Mouse (Mus musculus): ENCODE measurements around the gene Ropn1l. TPM values are rescaled to one million over a fixed set of nuclear protein-coding genes. Genes with fewer than 3 reads are reported as not detected.

The Ropn1l gene
- polyA plus RNA-seq, 1 experiment from 2014 or later: 3.2 TPM

GRCm38 (mm10) chr15:31454861-31455295, 1.3 kb upstream of the Ropn1l start:
- H3K4me2 ChIP-seq (ENCODE audit: low read length): no peak overlapping the region
- DNase-seq (ENCODE audit: low spot score) (no peak), ATAC-seq (no peak)
- no peak overlapping the region for H3K4me3 ChIP-seq (ENCODE audit: low read depth, low read length)
- H3K9me3 ChIP-seq (replicated peaks; ENCODE audit: control insufficient read depth, low read length): no peaks in the 10 kb centered on the region
- no peak overlapping the region for H3K27ac ChIP-seq (ENCODE audit: low read depth, low read length)
- H3K36me3 ChIP-seq (ENCODE audit: control insufficient read depth, insufficient read depth, low read length): peaks cover 37% of the 10 kb centered on the region
- 70% methylated on average over 7 of the region's 7 CpGs for WGBS
- H3K4me1 ChIP-seq (ENCODE audit: control insufficient read depth, insufficient read depth, low read length): peaks cover 2% of the 10 kb centered on the region; the same call in 1 of the 2 replicates
- H3K27me3 ChIP-seq (replicated peaks; ENCODE audit: control insufficient read depth, insufficient read depth, low read length): no peaks in the 10 kb centered on the region
- no peak overlapping the region for H3K9ac ChIP-seq (ENCODE audit: low read length)

DNA sequence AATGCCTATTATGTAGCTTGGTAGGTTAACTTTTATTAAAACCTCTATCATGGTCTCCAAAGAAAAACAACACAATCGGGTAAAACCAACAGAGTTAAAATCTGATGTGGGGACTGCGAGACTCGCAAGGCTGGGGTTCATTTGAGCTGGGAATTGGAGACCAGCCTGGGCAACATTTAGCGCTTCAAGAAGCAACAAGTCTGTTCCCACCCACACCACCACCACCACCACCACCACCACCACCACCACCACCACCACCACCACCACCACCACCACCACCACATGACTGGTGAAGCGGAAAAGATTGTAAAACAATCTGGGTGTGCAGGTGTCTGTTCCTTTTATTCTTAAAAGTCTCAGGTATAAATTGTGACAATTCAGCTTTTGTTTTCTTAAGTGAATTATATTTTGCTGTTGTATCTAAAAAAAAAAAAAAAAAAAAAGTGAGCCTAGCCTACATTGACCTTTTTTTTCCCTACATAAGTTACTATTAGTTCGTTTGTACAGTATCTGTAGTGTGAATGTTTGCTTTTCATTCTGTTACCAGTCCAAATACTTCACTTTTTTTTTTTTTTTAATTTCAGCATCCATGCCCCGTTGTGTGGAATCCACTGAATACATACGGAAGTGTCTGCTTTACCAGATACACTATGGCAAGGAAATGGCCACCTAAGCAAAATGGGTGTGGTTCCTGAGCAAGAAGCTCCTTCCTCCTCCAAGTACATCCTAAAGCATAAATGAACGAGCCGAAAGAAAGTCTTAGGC, 741 bp upstream of the Ropn1l start:
- Histone ChIP-seq H3K9me3 (replicated peaks; ENCODE audit: control insufficient read depth, low read length) (no peaks in the 10 kb centered on the region), H3K4me3 (ENCODE audit: low read depth, low read length) (peak overlapping the region; percentile 56), H3K36me3 (ENCODE audit: control insufficient read depth, insufficient read depth, low read length) (peaks cover 31% of the 10 kb centered on the region), H3K9ac (ENCODE audit: low read length) (peak overlapping the region; percentile 71; the same call in 1 of the 2 replicates), H3K27ac (ENCODE audit: low read depth, low read length) (no peak overlapping the region), H3K4me1 (ENCODE audit: control insufficient read depth, insufficient read depth, low read length) (peaks cover 2% of the 10 kb centered on the region; the same call in 1 of the 2 replicates), H3K27me3 (replicated peaks; ENCODE audit: control insufficient read depth, insufficient read depth, low read length) (no peaks in the 10 kb centered on the region), H3K4me2 (ENCODE audit: low read length) (peak overlapping the region; percentile 83)
- ATAC-seq (no peak), DNase-seq (ENCODE audit: low spot score) (no peak)
- 49% methylated on average over 10 of the region's 10 CpGs for WGBS

- Histone ChIP-seq H3K9me3 (replicated peaks; ENCODE audit: control insufficient read depth, low read length) (no peaks in the 10 kb centered on the region), H3K9ac (ENCODE audit: low read length) (peak overlapping the region; percentile 71), H3K27me3 (replicated peaks; ENCODE audit: control insufficient read depth, insufficient read depth, low read length) (no peaks in the 10 kb centered on the region), H3K4me2 (ENCODE audit: low read length) (peak overlapping the region; percentile 83), H3K4me1 (ENCODE audit: control insufficient read depth, insufficient read depth, low read length) (peaks cover 2% of the 10 kb centered on the region; the same call in 1 of the 2 replicates), H3K27ac (ENCODE audit: low read depth, low read length) (no peak overlapping the region), H3K36me3 (ENCODE audit: control insufficient read depth, insufficient read depth, low read length) (peaks cover 14% of the 10 kb centered on the region; the same call in 1 of the 2 replicates), H3K4me3 (ENCODE audit: low read depth, low read length) (peak overlapping the region; percentile 56)
- WGBS: 53% methylated on average over 18 of the region's 18 CpGs
- ATAC-seq: no peak
- no peak for DNase-seq (ENCODE audit: low spot score)
These were observed 1.0 kb downstream of the Ropn1l start for GRCm38 (mm10) chr15:31452336-31453097.

- H3K27me3 ChIP-seq (replicated peaks; ENCODE audit: control insufficient read depth, insufficient read depth, low read length): no peaks in the 10 kb centered on the region
- no peaks in the 10 kb centered on the region for H3K9me3 ChIP-seq (replicated peaks; ENCODE audit: control insufficient read depth, low read length)
- no peak for DNase-seq (ENCODE audit: low spot score)
- no peak overlapping the region for H3K4me3 ChIP-seq (ENCODE audit: low read depth, low read length)
- H3K9ac ChIP-seq (ENCODE audit: low read length): no peak overlapping the region
- 28% methylated on average over 2 of the region's 2 CpGs for WGBS
- H3K27ac ChIP-seq (ENCODE audit: low read depth, low read length): no peak overlapping the region
- peaks cover 2% of the 10 kb centered on the region; the same call in 1 of the 2 replicates for H3K4me1 ChIP-seq (ENCODE audit: control insufficient read depth, insufficient read depth, low read length)
- ATAC-seq: no peak
- H3K4me2 ChIP-seq (ENCODE audit: low read length): no peak overlapping the region
- H3K36me3 ChIP-seq (ENCODE audit: control insufficient read depth, insufficient read depth, low read length): no peaks in the 10 kb centered on the region
These were observed 3.8 kb downstream of the Ropn1l start for GRCm38 (mm10) chr15:31449772-31450171.

GRCm38 (mm10) chr15:31447121-31447520, 6.4 kb downstream of the Ropn1l start:
- DNase-seq (ENCODE audit: low spot score) (peak; percentile 87), ATAC-seq (peak; percentile 69)
- H3K27ac ChIP-seq (ENCODE audit: low read depth, low read length): no peak overlapping the region
- no peak overlapping the region for H3K4me2 ChIP-seq (ENCODE audit: low read length)
- H3K4me3 ChIP-seq (ENCODE audit: low read depth, low read length): no peak overlapping the region
- H3K4me1 ChIP-seq (ENCODE audit: control insufficient read depth, insufficient read depth, low read length): no peaks in the 10 kb centered on the region
- H3K36me3 ChIP-seq (ENCODE audit: control insufficient read depth, insufficient read depth, low read length): no peaks in the 10 kb centered on the region
- H3K9ac ChIP-seq (ENCODE audit: low read length): no peak overlapping the region
- no peaks in the 10 kb centered on the region for H3K9me3 ChIP-seq (replicated peaks; ENCODE audit: control insufficient read depth, low read length)
- 53% methylated on average over 7 of the region's 7 CpGs for WGBS
- no peaks in the 10 kb centered on the region for H3K27me3 ChIP-seq (replicated peaks; ENCODE audit: control insufficient read depth, insufficient read depth, low read length)

- H3K27ac ChIP-seq (ENCODE audit: low read depth, low read length): no peak overlapping the region
- no peak for DNase-seq (ENCODE audit: low spot score)
- H3K4me1 ChIP-seq (ENCODE audit: control insufficient read depth, insufficient read depth, low read length): no peaks in the 10 kb centered on the region
- no peak overlapping the region for H3K9ac ChIP-seq (ENCODE audit: low read length)
- H3K27me3 ChIP-seq (replicated peaks; ENCODE audit: control insufficient read depth, insufficient read depth, low read length): no peaks in the 10 kb centered on the region
- ATAC-seq: no peak
- H3K36me3 ChIP-seq (ENCODE audit: control insufficient read depth, insufficient read depth, low read length): no peaks in the 10 kb centered on the region
- no peak overlapping the region for H3K4me3 ChIP-seq (ENCODE audit: low read depth, low read length)
- WGBS: 89% methylated on average over 4 of the region's 4 CpGs
- no peaks in the 10 kb centered on the region for H3K9me3 ChIP-seq (replicated peaks; ENCODE audit: control insufficient read depth, low read length)
- H3K4me2 ChIP-seq (ENCODE audit: low read length): no peak overlapping the region
These were observed 10.8 kb downstream of the Ropn1l start for GRCm38 (mm10) chr15:31442698-31443097.

GRCm38 (mm10) chr15:31441996-31442395, 11.5 kb downstream of the Ropn1l start:
- ATAC-seq (no peak), DNase-seq (ENCODE audit: low spot score) (no peak)
- no peaks in the 10 kb centered on the region for H3K9me3 ChIP-seq (replicated peaks; ENCODE audit: control insufficient read depth, low read length)
- 82% methylated on average over 6 of the region's 6 CpGs for WGBS
- H3K27me3 ChIP-seq (replicated peaks; ENCODE audit: control insufficient read depth, insufficient read depth, low read length): no peaks in the 10 kb centered on the region
- H3K36me3 ChIP-seq (ENCODE audit: control insufficient read depth, insufficient read depth, low read length): no peaks in the 10 kb centered on the region
- no peaks in the 10 kb centered on the region for H3K4me1 ChIP-seq (ENCODE audit: control insufficient read depth, insufficient read depth, low read length)
- no peak overlapping the region for H3K27ac ChIP-seq (ENCODE audit: low read depth, low read length)
- no peak overlapping the region for H3K4me3 ChIP-seq (ENCODE audit: low read depth, low read length)
- no peak overlapping the region for H3K9ac ChIP-seq (ENCODE audit: low read length)
- no peak overlapping the region for H3K4me2 ChIP-seq (ENCODE audit: low read length)

GRCm38 (mm10) chr15:31436811-31437210, 16.7 kb downstream of the Ropn1l start:
- no peak for DNase-seq (ENCODE audit: low spot score)
- WGBS: 86% methylated on average over 2 of the region's 2 CpGs

GRCm38 (mm10) chr15:31436083-31436482, 17.5 kb downstream of the Ropn1l start:
- H3K9ac ChIP-seq (ENCODE audit: low read length): no peak overlapping the region
- H3K27me3 ChIP-seq (replicated peaks; ENCODE audit: control insufficient read depth, insufficient read depth, low read length): no peaks in the 10 kb centered on the region
- H3K4me1 ChIP-seq (ENCODE audit: control insufficient read depth, insufficient read depth, low read length): no peaks in the 10 kb centered on the region
- no peaks in the 10 kb centered on the region for H3K9me3 ChIP-seq (replicated peaks; ENCODE audit: control insufficient read depth, low read length)
- no peak overlapping the region for H3K4me3 ChIP-seq (ENCODE audit: low read depth, low read length)
- no peak overlapping the region for H3K4me2 ChIP-seq (ENCODE audit: low read length)
- ATAC-seq (no peak), DNase-seq (ENCODE audit: low spot score) (no peak)
- H3K27ac ChIP-seq (ENCODE audit: low read depth, low read length): no peak overlapping the region
- 35% methylated on average over 1 of the region's 1 CpGs for WGBS
- H3K36me3 ChIP-seq (ENCODE audit: control insufficient read depth, insufficient read depth, low read length): no peaks in the 10 kb centered on the region

More at GRCm38 (mm10) chr15:31436811-31437210, 16.7 kb downstream of the Ropn1l start:
- Histone ChIP-seq H3K4me3 (ENCODE audit: low read depth, low read length) (no peak overlapping the region), H3K9me3 (replicated peaks; ENCODE audit: control insufficient read depth, low read length) (no peaks in the 10 kb centered on the region), H3K36me3 (ENCODE audit: control insufficient read depth, insufficient read depth, low read length) (no peaks in the 10 kb centered on the region), H3K27me3 (replicated peaks; ENCODE audit: control insufficient read depth, insufficient read depth, low read length) (no peaks in the 10 kb centered on the region), H3K4me1 (ENCODE audit: control insufficient read depth, insufficient read depth, low read length) (no peaks in the 10 kb centered on the region), H3K27ac (ENCODE audit: low read depth, low read length) (no peak overlapping the region), H3K9ac (ENCODE audit: low read length) (no peak overlapping the region), H3K4me2 (ENCODE audit: low read length) (no peak overlapping the region)
- ATAC-seq: no peak

All from forebrain, embryonic 14.5 days (tissue).